Comparison of ENCODE assay signal across 28 mouse cellular contexts in the genomic region with DNA sequence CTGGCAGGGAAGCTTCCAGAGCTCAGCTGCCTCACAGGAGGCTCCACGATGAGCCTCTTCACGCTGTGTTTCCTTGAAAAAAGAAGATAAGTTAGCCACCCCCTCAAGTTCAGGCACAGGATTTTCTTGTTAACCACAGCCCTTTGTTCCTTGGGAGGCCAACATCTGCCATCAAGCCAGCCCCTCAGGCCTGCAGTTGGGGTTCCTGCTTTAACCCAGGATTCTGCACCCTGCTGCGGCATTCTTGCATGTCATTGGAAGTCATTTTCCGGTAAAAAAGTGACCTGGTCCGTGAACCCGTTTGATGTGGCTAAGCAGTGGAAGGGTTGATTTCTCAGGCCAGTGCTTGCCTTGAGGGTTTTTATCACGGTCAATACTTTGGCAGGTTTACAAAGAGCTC. TPM values are rescaled to one million over a fixed set of nuclear protein-coding genes. Genes with fewer than 3 reads are reported as not detected.
DNase-seq lines count a peak whose midpoint lies in the region; ATAC-seq and TF ChIP-seq lines count a peak whose summit lies in the region.
"Had no signal": no experiment of that assay in that cellular context is flagged by ENCODE, and none has a peak within 500 bp of the region (broad histone marks: within the 10 kb centered on the region; RNA-seq: fewer than 3 reads in every experiment).

No protein-coding gene starts in this region.

- no peak overlapping the region for H3K9ac ChIP-seq in hindbrain, embryonic 13.5 days
- no peak overlapping the region for H3K9ac ChIP-seq in hindbrain, embryonic 12.5 days
- H3K9ac ChIP-seq in midbrain, embryonic 16.5 days (ENCODE audit: low read depth, low read length): no peak overlapping the region
- H3K9ac ChIP-seq: embryonic facial prominence, embryonic 12.5 days; forebrain, embryonic 13.5 days; heart, embryonic 13.5 days; hindbrain, embryonic 15.5 days; intestine, embryonic 15.5 days; limb, embryonic 12.5 days; liver, embryonic 14.5 days; lung, embryonic 14.5 days had no signal

- ATAC-seq in hindbrain, embryonic 13.5 days (ENCODE audit: low FRiP score): no peak
- no peak for ATAC-seq in hindbrain, embryonic 12.5 days (ENCODE audit: low FRiP score)
- ATAC-seq in midbrain, embryonic 16.5 days: no peak
- ATAC-seq in inflammation-experienced regulatory T-cells, adult 6 months: no peak
- ATAC-seq: CD4-positive, CD25-positive, alpha-beta regulatory T cell, adult 4 months; forebrain, embryonic 13.5 days; intestine, embryonic 15.5 days had no signal

- peaks cover 47% of the 10 kb centered on the region for H3K36me3 ChIP-seq in hindbrain, embryonic 13.5 days
- peaks cover 29% of the 10 kb centered on the region for H3K36me3 ChIP-seq in hindbrain, embryonic 12.5 days
- H3K36me3 ChIP-seq in midbrain, embryonic 10.5 days: peaks cover 20% of the 10 kb centered on the region
- peaks cover 10% of the 10 kb centered on the region for H3K36me3 ChIP-seq in midbrain, embryonic 16.5 days (ENCODE audit: control insufficient read depth, insufficient read depth, low read length)

- H3K27me3 ChIP-seq in hindbrain, embryonic 13.5 days: no peaks in the 10 kb centered on the region
- H3K27me3 ChIP-seq in hindbrain, embryonic 12.5 days: no peaks in the 10 kb centered on the region
- H3K27me3 ChIP-seq in midbrain, embryonic 10.5 days (ENCODE audit: low read depth, poor library complexity, severe bottlenecking): no peaks in the 10 kb centered on the region
- no peaks in the 10 kb centered on the region for H3K27me3 ChIP-seq in midbrain, embryonic 16.5 days (ENCODE audit: control insufficient read depth, insufficient read depth, low read depth, low read length)
- H3K27me3 ChIP-seq: embryonic facial prominence, embryonic 12.5 days; forebrain, embryonic 13.5 days; heart, embryonic 13.5 days; hindbrain, embryonic 15.5 days; intestine, embryonic 15.5 days; limb, embryonic 12.5 days had no signal

- WGBS in hindbrain, embryonic 13.5 days: 57% methylated on average over 7 of the region's 7 CpGs
- WGBS in hindbrain, embryonic 12.5 days: 51% methylated on average over 7 of the region's 7 CpGs
- 70% methylated on average over 7 of the region's 7 CpGs for WGBS in midbrain, embryonic 10.5 days
- 38% methylated on average over 7 of the region's 7 CpGs for WGBS in midbrain, embryonic 16.5 days
- WGBS in olfactory bulb, adult 2 months: 56% methylated on average over 7 of the region's 7 CpGs

- no peak for DNase-seq in midbrain, embryonic 10.5 days (ENCODE audit: low spot score)
- peak; percentile 54 for DNase-seq in ZHBTc4 (ENCODE audit: low read depth, low spot score)
- DNase-seq: adrenal gland, adult 2 months; cerebellum, adult 11 months; cerebellum, postnatal 10 days; gastrocnemius, postnatal 14 days; heart, adult 18-20 months; heart, postnatal 14 days; kidney, adult 8-10 months; lung, embryonic 14.5 days; retina, postnatal 1 day; right cerebral cortex, postnatal 25 days; spleen, adult 18-20 months had no signal

- no peak overlapping the region for H3K4me3 ChIP-seq in hindbrain, embryonic 13.5 days
- no peak overlapping the region for H3K4me3 ChIP-seq in hindbrain, embryonic 12.5 days
- no peak overlapping the region for H3K4me3 ChIP-seq in midbrain, embryonic 10.5 days
- no peak overlapping the region for H3K4me3 ChIP-seq in midbrain, embryonic 16.5 days (ENCODE audit: low read depth, low read length)
- H3K4me3 ChIP-seq in olfactory bulb, adult 2 months (ENCODE audit: insufficient read depth, low read depth, low read length): no peak overlapping the region
- H3K4me3 ChIP-seq: embryonic facial prominence, embryonic 12.5 days; erythroblast, embryonic 14.5 days; forebrain, embryonic 13.5 days; heart, embryonic 13.5 days; hindbrain, embryonic 15.5 days; intestine, embryonic 15.5 days; layer of hippocampus, adult 2 months; limb, embryonic 12.5 days had no signal

- H3K27ac ChIP-seq in hindbrain, embryonic 13.5 days: peak overlapping the region; percentile 32; the same call in 1 of the 2 replicates
- no peak overlapping the region for H3K27ac ChIP-seq in hindbrain, embryonic 12.5 days
- H3K27ac ChIP-seq in midbrain, embryonic 10.5 days (replicated peaks): 0 out of 2 replicates have a peak overlapping the region, but pooled peaks have one; percentile 57
- H3K27ac ChIP-seq in midbrain, embryonic 16.5 days (ENCODE audit: low read length): no peak overlapping the region
- H3K27ac ChIP-seq in olfactory bulb, adult 2 months (ENCODE audit: insufficient read depth, low read depth, low read length): peak overlapping the region; percentile 48; the same call in 1 of the 2 replicates
- H3K27ac ChIP-seq: embryonic facial prominence, embryonic 12.5 days; forebrain, embryonic 13.5 days; heart, embryonic 13.5 days; hindbrain, embryonic 15.5 days; intestine, embryonic 15.5 days; layer of hippocampus, adult 2 months; limb, embryonic 12.5 days; liver, embryonic 14.5 days had no signal

- TF ChIP-seq POLR2A in olfactory bulb, adult 2 months (IDR thresholded peaks at IDR 0.05; ENCODE audit: insufficient read depth, low read depth, low read length): no peak

- no peaks in the 10 kb centered on the region for H3K9me3 ChIP-seq in hindbrain, embryonic 13.5 days
- H3K9me3 ChIP-seq in hindbrain, embryonic 12.5 days (replicated peaks): no peaks in the 10 kb centered on the region
- H3K9me3 ChIP-seq in midbrain, embryonic 10.5 days (replicated peaks): no peaks in the 10 kb centered on the region
- H3K9me3 ChIP-seq in midbrain, embryonic 16.5 days (replicated peaks; ENCODE audit: control insufficient read depth, low read length, poor library complexity, severe bottlenecking): no peaks in the 10 kb centered on the region
- H3K9me3 ChIP-seq: embryonic facial prominence, embryonic 12.5 days; forebrain, embryonic 13.5 days; heart, embryonic 13.5 days; hindbrain, embryonic 15.5 days; intestine, embryonic 15.5 days; limb, embryonic 12.5 days had no signal

- TF ChIP-seq CTCF in olfactory bulb, adult 2 months (IDR thresholded peaks at IDR 0.05; ENCODE audit: insufficient read depth, low read depth, low read length): no peak

- no peak overlapping the region for H3K4me2 ChIP-seq in hindbrain, embryonic 13.5 days
- H3K4me2 ChIP-seq in hindbrain, embryonic 12.5 days (replicated peaks): no peak overlapping the region
- H3K4me2 ChIP-seq in midbrain, embryonic 16.5 days (ENCODE audit: low read length): no peak overlapping the region
- H3K4me2 ChIP-seq: embryonic facial prominence, embryonic 12.5 days; forebrain, embryonic 13.5 days; heart, embryonic 13.5 days; hindbrain, embryonic 15.5 days; intestine, embryonic 15.5 days; limb, embryonic 12.5 days; lung, embryonic 14.5 days had no signal

- peaks cover 17% of the 10 kb centered on the region for H3K4me1 ChIP-seq in hindbrain, embryonic 13.5 days (replicated peaks)
- H3K4me1 ChIP-seq in hindbrain, embryonic 12.5 days: peaks cover 15% of the 10 kb centered on the region
- H3K4me1 ChIP-seq in midbrain, embryonic 10.5 days: peaks cover 27% of the 10 kb centered on the region
- H3K4me1 ChIP-seq in midbrain, embryonic 16.5 days (ENCODE audit: control insufficient read depth, insufficient read depth, low read length): no peaks in the 10 kb centered on the region
- H3K4me1 ChIP-seq in olfactory bulb, adult 2 months (ENCODE audit: control insufficient read depth, insufficient read depth, low read length): peaks cover 29% of the 10 kb centered on the region
- H3K4me1 ChIP-seq: embryonic facial prominence, embryonic 12.5 days; intestine, embryonic 15.5 days had no signal

RNA-seq across cellular contexts. Expression of a gene that starts 31.1 kb away (rescaled TPM):
- polyA plus RNA-seq in hindbrain, embryonic 13.5 days (2015; fragmentation: Nextera tagmentation; extraction: Ambion mirVana): 3.7 and 4.4 TPM in 2 replicates
- 4.6 and 4.9 TPM in 2 replicates for polyA plus RNA-seq in hindbrain, embryonic 12.5 days (2016; fragmentation: Nextera tagmentation; extraction: Ambion mirVana)
- polyA plus RNA-seq in midbrain, embryonic 10.5 days (2016; fragmentation: Nextera tagmentation; extraction: Ambion mirVana): 3.9 and 6.2 TPM in 2 replicates
- 4.7 and 4.8 TPM in 2 replicates for polyA plus RNA-seq in midbrain, embryonic 16.5 days (2015; fragmentation: Nextera tagmentation; extraction: Ambion mirVana)
- not detected in 2 replicates for polyA plus RNA-seq in olfactory bulb, adult 2 months (2012; ENCODE audit: insufficient read depth, insufficient read length, low replicate concordance, missing spikeins)
- polyA plus RNA-seq in inflammation-experienced regulatory T-cells, adult 6 months (2017; shearing (Covaris generic)): under 1 TPM in 1 of 3 experiments, not detected in 2; 0.55 TPM

RNA-seq across cellular contexts. Expression of a gene that starts 31.6 kb away (rescaled TPM):
- 102 TPM in 2 replicates for polyA plus RNA-seq in hindbrain, embryonic 13.5 days (2015; fragmentation: Nextera tagmentation; extraction: Ambion mirVana)
- polyA plus RNA-seq in hindbrain, embryonic 12.5 days (2016; fragmentation: Nextera tagmentation; extraction: Ambion mirVana): 99.2 and 108 TPM in 2 replicates
- polyA plus RNA-seq in midbrain, embryonic 10.5 days (2016; fragmentation: Nextera tagmentation; extraction: Ambion mirVana): 129 and 141 TPM in 2 replicates
- 54.9 and 61.0 TPM in 2 replicates for polyA plus RNA-seq in midbrain, embryonic 16.5 days (2015; fragmentation: Nextera tagmentation; extraction: Ambion mirVana)
- polyA plus RNA-seq in olfactory bulb, adult 2 months (2012; ENCODE audit: insufficient read depth, insufficient read length, low replicate concordance, missing spikeins): not detected in 2 replicates
- polyA plus RNA-seq in inflammation-experienced regulatory T-cells, adult 6 months (2017; shearing (Covaris generic)): 10 to 100 TPM; 24.1 to 35.6 (median 31.8) TPM

Comparison
In these comparisons a context has a peak if more than half of its experiments do, and no peak if none do; other contexts are left out.
1. H3K27ac ChIP-seq: peak in hindbrain, embryonic 13.5 days (single experiment), midbrain, embryonic 10.5 days (single experiment) and olfactory bulb, adult 2 months (single experiment); none in hindbrain, embryonic 12.5 days (single experiment) and midbrain, embryonic 16.5 days (single experiment).
2. RNA of a gene that starts 31.6 kb away (polyA plus RNA-seq): 129 to 141 TPM in midbrain, embryonic 10.5 days, 99.2 to 108 TPM in hindbrain, embryonic 12.5 days, 102 TPM in hindbrain, embryonic 13.5 days, 54.9 to 61.0 TPM in midbrain, embryonic 16.5 days and 24.1 to 35.6 TPM in inflammation-experienced regulatory T-cells, adult 6 months; not detected in olfactory bulb, adult 2 months; every median in the first group is over 10 times any median in the second.